Mouse (Mus musculus): ENCODE measurements at regions not wholly inside any gene's neighbourhood (a gene's known extent, or its start where the extent isn't known, plus 50 kb on each side); places are given as distances from the start of the nearest gene placed in this dataset.

GRCm38 (mm10) chr13:26312246-26313010 is 457.5 kb downstream of the Hdgfl1 start:
- H3K4me1 ChIP-seq: peaks cover 8% of the 10 kb centered on the region; the same call in 1 of the 2 replicates
- no peak for DNase-seq (ENCODE audit: low spot score)
- H3K36me3 ChIP-seq: no peaks in the 10 kb centered on the region
- H3K9me3 ChIP-seq (replicated peaks): no peaks in the 10 kb centered on the region
- H3K27me3 ChIP-seq (ENCODE audit: low read depth, poor library complexity, severe bottlenecking): no peaks in the 10 kb centered on the region
- WGBS: 61% methylated on average over 7 of the region's 7 CpGs
- no peak overlapping the region for H3K4me3 ChIP-seq
- H3K27ac ChIP-seq: no peak overlapping the region

DNA sequence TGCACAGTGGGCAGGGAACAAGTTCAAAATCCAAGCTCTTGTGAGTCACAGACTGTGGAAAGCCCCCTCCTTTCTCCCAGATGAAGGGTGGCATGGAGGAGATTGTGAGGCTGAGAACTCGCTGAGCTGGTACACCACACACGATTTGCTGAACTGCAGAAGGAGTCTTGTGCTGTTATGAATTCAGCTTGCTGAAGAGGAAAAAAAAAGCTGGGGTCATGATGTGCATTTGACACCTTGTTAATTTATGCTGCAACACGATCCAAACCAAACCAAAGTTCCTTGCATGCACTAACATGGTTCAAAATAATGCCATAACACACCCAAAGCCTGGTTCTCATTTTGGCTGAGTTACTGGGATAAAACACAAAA is 485.9 kb downstream of the Hdgfl1 start:
- Histone ChIP-seq H3K9me3 (replicated peaks) (no peaks in the 10 kb centered on the region), H3K36me3 (no peaks in the 10 kb centered on the region), H3K4me3 (no peak overlapping the region), H3K27me3 (ENCODE audit: low read depth, poor library complexity, severe bottlenecking) (no peaks in the 10 kb centered on the region), H3K27ac (peak overlapping the region; percentile 56; the same call in 1 of the 2 replicates), H3K4me1 (peaks cover 11% of the 10 kb centered on the region)
- DNase-seq (ENCODE audit: low spot score): peak; percentile 35
- 68% methylated on average over 3 of the region's 3 CpGs for WGBS

DNA sequence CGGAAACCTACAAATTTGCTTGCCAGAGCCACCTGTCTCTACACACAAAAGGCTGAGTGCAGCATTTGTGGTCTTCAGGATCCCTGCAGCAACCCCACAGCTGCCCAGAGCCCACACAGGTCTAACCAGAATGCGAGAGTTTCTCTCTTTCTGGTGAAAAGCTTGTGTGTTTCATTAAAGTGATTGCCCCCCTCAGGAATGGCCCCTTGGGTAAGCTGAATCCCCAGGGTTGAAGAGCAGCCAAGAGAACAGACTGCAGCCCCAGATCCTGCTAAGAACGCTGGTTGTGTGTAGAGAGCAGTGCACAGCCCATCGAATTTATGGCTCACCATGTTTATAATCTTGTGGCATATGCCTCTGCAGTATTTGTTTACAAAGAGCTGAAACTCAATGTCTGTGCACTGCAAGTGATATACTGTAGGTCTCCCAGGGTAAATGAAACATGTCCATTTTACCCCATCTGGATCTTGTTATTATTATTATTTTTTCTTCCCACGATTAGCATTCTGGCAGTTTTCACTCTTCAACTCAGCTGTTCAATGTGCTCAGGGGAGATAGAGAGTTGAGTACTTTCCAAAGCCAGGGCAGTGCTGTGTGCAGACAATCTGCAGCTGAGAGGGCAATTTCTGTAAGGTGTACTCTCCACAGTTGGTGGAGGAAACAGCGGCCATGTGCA is 486.4 kb downstream of the Hdgfl1 start:
- H3K4me1 ChIP-seq: peaks cover 11% of the 10 kb centered on the region
- H3K4me3 ChIP-seq: no peak overlapping the region
- H3K36me3 ChIP-seq: no peaks in the 10 kb centered on the region
- H3K27me3 ChIP-seq (ENCODE audit: low read depth, poor library complexity, severe bottlenecking): no peaks in the 10 kb centered on the region
- no peaks in the 10 kb centered on the region for H3K9me3 ChIP-seq (replicated peaks)
- DNase-seq (ENCODE audit: low spot score): no peak
- H3K27ac ChIP-seq: peak overlapping the region; percentile 73; the same call in 1 of the 2 replicates
- WGBS: 69% methylated on average over 6 of the region's 6 CpGs

GRCm38 (mm10) chr13:26282291-26282690 is 487.7 kb downstream of the Hdgfl1 start:
- Histone ChIP-seq H3K4me1 (peaks cover 11% of the 10 kb centered on the region), H3K4me3 (no peak overlapping the region)
- 83% methylated on average over 3 of the region's 3 CpGs for WGBS

GRCm38 (mm10) chr13:26272850-26273249 is 497.1 kb downstream of the Hdgfl1 start:
- H3K36me3 ChIP-seq: no peaks in the 10 kb centered on the region
- no peak for DNase-seq (ENCODE audit: low spot score)
- WGBS: 91% methylated on average over 3 of the region's 3 CpGs
- no peaks in the 10 kb centered on the region; the same call in 1 of the 2 replicates for H3K4me1 ChIP-seq
- no peak overlapping the region for H3K27ac ChIP-seq
- no peaks in the 10 kb centered on the region for H3K27me3 ChIP-seq (ENCODE audit: low read depth, poor library complexity, severe bottlenecking)
- H3K9me3 ChIP-seq (replicated peaks): no peaks in the 10 kb centered on the region
- H3K4me3 ChIP-seq: no peak overlapping the region

More at GRCm38 (mm10) chr13:26282291-26282690, 487.7 kb downstream of the Hdgfl1 start:
- Histone ChIP-seq H3K27ac (no peak overlapping the region), H3K36me3 (no peaks in the 10 kb centered on the region), H3K9me3 (replicated peaks) (no peaks in the 10 kb centered on the region), H3K27me3 (ENCODE audit: low read depth, poor library complexity, severe bottlenecking) (no peaks in the 10 kb centered on the region)
- no peak for DNase-seq (ENCODE audit: low spot score)

GRCm38 (mm10) chr13:26267501-26267900 is 502.5 kb downstream of the Hdgfl1 start:
- no peak for DNase-seq (ENCODE audit: low spot score)
- no peaks in the 10 kb centered on the region for H3K9me3 ChIP-seq (replicated peaks)

DNA sequence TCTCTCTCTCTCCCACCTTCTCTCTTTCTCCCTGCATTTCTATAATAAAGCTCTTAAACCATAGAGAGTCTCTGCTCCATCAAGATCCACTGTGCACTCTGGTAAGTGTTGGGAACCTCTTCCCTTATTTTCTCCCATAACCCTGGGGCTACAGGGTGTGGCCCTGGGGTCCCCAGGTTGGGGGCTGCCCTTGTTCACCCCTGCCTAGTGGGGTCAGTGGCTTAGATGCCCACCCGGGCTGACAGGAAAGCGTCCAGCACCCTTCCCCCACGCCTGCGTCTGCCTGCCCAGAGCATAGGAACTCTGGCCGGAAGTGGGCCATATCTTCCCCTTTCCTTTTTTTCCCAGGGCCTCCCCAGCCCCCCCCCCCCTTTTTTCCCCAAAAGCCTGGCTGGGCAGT is 534.0 kb downstream of the Hdgfl1 start:
- WGBS: 76% methylated on average over 5 of the region's 5 CpGs
- Histone ChIP-seq H3K4me3 (no peak overlapping the region), H3K27me3 (ENCODE audit: low read depth, poor library complexity, severe bottlenecking) (no peaks in the 10 kb centered on the region), H3K9me3 (replicated peaks) (no peaks in the 10 kb centered on the region), H3K4me1 (peaks cover 6% of the 10 kb centered on the region), H3K36me3 (no peaks in the 10 kb centered on the region), H3K27ac (peak overlapping the region; percentile 43; the same call in 1 of the 2 replicates)
- no peak for DNase-seq (ENCODE audit: low spot score)

More at GRCm38 (mm10) chr13:26267501-26267900, 502.5 kb downstream of the Hdgfl1 start:
- WGBS: 93% methylated on average over 2 of the region's 2 CpGs
- Histone ChIP-seq H3K27ac (no peak overlapping the region), H3K27me3 (ENCODE audit: low read depth, poor library complexity, severe bottlenecking) (no peaks in the 10 kb centered on the region), H3K4me1 (no peaks in the 10 kb centered on the region; the same call in 1 of the 2 replicates), H3K36me3 (no peaks in the 10 kb centered on the region), H3K4me3 (no peak overlapping the region)

DNA sequence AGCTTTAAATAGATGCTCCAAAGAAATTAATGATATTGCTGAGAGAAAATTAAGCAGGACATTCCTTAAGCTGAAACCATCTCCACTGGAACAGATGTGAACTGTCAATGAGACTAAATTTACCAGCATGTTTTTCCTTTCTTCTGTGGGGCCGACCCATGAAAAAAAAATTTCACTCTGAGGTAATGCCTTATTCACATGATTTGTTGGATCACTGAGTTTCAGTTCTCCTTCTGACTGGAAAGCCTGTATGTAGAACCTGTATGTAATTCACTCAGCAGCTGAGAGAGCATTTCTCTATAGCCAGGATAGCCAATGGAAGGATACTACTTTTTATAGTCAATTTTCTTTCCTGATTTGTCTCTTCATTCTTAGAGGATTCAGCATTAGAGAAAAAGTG is 535.3 kb downstream of the Hdgfl1 start:
- 86% methylated on average over 1 of the region's 1 CpGs for WGBS
- DNase-seq (ENCODE audit: low spot score): no peak
- Histone ChIP-seq H3K4me3 (no peak overlapping the region), H3K4me1 (peaks cover 6% of the 10 kb centered on the region), H3K9me3 (replicated peaks) (no peaks in the 10 kb centered on the region), H3K27ac (no peak overlapping the region), H3K27me3 (ENCODE audit: low read depth, poor library complexity, severe bottlenecking) (no peaks in the 10 kb centered on the region), H3K36me3 (no peaks in the 10 kb centered on the region)

- no peaks in the 10 kb centered on the region for H3K9me3 ChIP-seq (replicated peaks)
- 68% methylated on average over 3 of the region's 3 CpGs for WGBS
- no peak overlapping the region for H3K27ac ChIP-seq
- no peaks in the 10 kb centered on the region for H3K36me3 ChIP-seq
- no peak overlapping the region for H3K4me3 ChIP-seq
- no peaks in the 10 kb centered on the region for H3K27me3 ChIP-seq (ENCODE audit: low read depth, poor library complexity, severe bottlenecking)
- no peak for DNase-seq (ENCODE audit: low spot score)
- H3K4me1 ChIP-seq: no peaks in the 10 kb centered on the region
Measured at GRCm38 (mm10) chr13:26217299-26217698, 552.7 kb downstream of the Hdgfl1 start.

DNA sequence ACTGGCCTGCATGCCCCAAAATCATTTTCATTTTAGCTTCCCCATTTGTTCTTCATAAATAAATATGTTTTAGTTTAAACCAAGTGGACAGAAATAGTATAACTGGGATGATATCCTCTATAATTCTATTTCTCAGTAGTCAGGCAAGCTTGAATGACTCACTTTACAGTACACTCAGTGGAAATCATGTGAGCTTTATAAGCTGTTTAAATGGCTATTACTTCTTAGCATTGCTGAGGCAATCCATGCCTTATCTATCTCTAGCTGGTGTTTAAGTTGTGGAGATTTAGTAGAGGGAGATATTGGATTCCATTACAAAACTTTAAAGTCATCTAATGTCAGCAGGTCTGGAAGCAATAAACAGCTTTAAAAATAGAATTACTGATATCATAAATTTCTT is 553.4 kb downstream of the Hdgfl1 start:
- H3K4me3 ChIP-seq: no peak overlapping the region
- H3K27ac ChIP-seq: no peak overlapping the region
- H3K9me3 ChIP-seq (replicated peaks): no peaks in the 10 kb centered on the region
- DNase-seq (ENCODE audit: low spot score): no peak
- no peaks in the 10 kb centered on the region for H3K36me3 ChIP-seq
- H3K4me1 ChIP-seq: no peaks in the 10 kb centered on the region
- no peaks in the 10 kb centered on the region for H3K27me3 ChIP-seq (ENCODE audit: low read depth, poor library complexity, severe bottlenecking)

DNA sequence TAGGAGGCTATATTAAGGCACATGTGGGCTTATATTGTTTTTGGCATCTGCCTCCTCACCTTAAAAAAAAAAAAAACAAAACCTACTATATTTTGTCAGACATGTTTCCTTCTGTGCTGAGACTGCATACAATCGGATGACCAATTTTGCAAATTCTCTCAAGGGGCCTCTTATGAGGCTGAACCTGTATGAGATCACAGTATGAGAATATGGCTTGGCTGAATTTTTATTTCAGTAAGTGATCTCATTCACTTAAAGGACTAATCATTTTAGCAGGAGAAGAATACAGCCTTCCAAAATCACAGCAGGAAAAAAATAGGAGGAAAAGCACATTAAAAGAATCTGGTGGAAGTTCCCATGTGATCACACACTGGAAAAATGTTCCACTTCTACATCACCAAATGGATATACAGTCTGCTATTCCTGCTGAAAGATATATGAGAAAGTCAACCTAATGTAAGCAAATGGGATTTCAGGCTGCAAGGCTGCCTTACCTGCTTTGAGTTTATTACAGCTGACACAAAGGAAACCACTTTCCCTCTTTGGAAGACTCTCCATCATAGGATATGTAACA is 564.3 kb downstream of the Hdgfl1 start:
- DNase-seq (ENCODE audit: low spot score): no peak
- Histone ChIP-seq H3K27me3 (ENCODE audit: low read depth, poor library complexity, severe bottlenecking) (no peaks in the 10 kb centered on the region), H3K9me3 (replicated peaks) (no peaks in the 10 kb centered on the region), H3K4me3 (no peak overlapping the region), H3K27ac (no peak overlapping the region), H3K36me3 (no peaks in the 10 kb centered on the region), H3K4me1 (no peaks in the 10 kb centered on the region)
- 90% methylated on average over 1 of the region's 1 CpGs for WGBS

GRCm38 (mm10) chr13:26194646-26195045 is 575.3 kb downstream of the Hdgfl1 start:
- H3K27ac ChIP-seq: no peak overlapping the region
- H3K27me3 ChIP-seq (ENCODE audit: low read depth, poor library complexity, severe bottlenecking): no peaks in the 10 kb centered on the region
- H3K4me3 ChIP-seq: no peak overlapping the region
- no peaks in the 10 kb centered on the region for H3K9me3 ChIP-seq (replicated peaks)
- DNase-seq (ENCODE audit: low spot score): no peak
- WGBS: 83% methylated on average over 4 of the region's 4 CpGs
- H3K4me1 ChIP-seq: 0 out of 2 replicates have a peak, but pooled peaks cover 3% of the 10 kb centered on the region
- no peaks in the 10 kb centered on the region for H3K36me3 ChIP-seq

- Histone ChIP-seq H3K4me3 (no peak overlapping the region), H3K36me3 (no peaks in the 10 kb centered on the region), H3K27me3 (ENCODE audit: low read depth, poor library complexity, severe bottlenecking) (no peaks in the 10 kb centered on the region), H3K9me3 (replicated peaks) (no peaks in the 10 kb centered on the region), H3K4me1 (no peaks in the 10 kb centered on the region), H3K27ac (no peak overlapping the region)
- WGBS: 90% methylated on average over 4 of the region's 4 CpGs
- no peak for DNase-seq (ENCODE audit: low spot score)
Measured at GRCm38 (mm10) chr13:26183879-26184278, 586.1 kb downstream of the Hdgfl1 start.

All from limb, embryonic 10.5 days (tissue).